Mouse (Mus musculus) E14TG2a.4 (cell line): ENCODE data around the gene Rad51c.
A peak's percentile ranks its signal among the peaks of the same experiment; 100 is the strongest.
"Not testable (repeated sequence)": the region's sequence is repeated elsewhere in the genome, so short reads cannot be mapped to it uniquely, and the experiment has no call there.

Experiments
- H3K27me3 ChIP-seq: 2 replicates; pipeline ENCODE4 v1.6.1; 2014; ENCODE audit warnings: low read length, control low read depth; ENCODE audit not compliant: insufficient read depth
- H3K36me3 ChIP-seq: 2 replicates; pipeline ENCODE4 v1.6.1; 2014; ENCODE audit warnings: low read length, control low read depth; ENCODE audit not compliant: insufficient read depth
- H3K4me1 ChIP-seq: replicated peaks from 2 replicates; pipeline ENCODE4 v1.6.1; 2014; ENCODE audit warnings: low read depth, low read length, control low read depth
- H3K4me3 ChIP-seq: replicated peaks from 2 replicates; pipeline ENCODE4 v1.5.1; 2014; ENCODE audit warnings: mild to moderate bottlenecking, low read length
- H3K9me3 ChIP-seq: 2 replicates; pipeline ENCODE4 v1.6.1; 2014; ENCODE audit warnings: low read length, control low read depth
- CTCF ChIP-seq: conservative IDR thresholded peaks from 2 replicates; pipeline ENCODE4 v1.5.1; 2014; ENCODE audit warnings: low read length
- NANOG ChIP-seq: IDR thresholded peaks from 2 replicates; pipeline ENCODE4 v1.6.1; 2014; ENCODE audit warnings: borderline replicate concordance, low read length, mixed read lengths
- POU5F1 ChIP-seq: IDR thresholded peaks from 2 replicates; pipeline ENCODE4 v1.6.1; 2014; ENCODE audit warnings: low read length, borderline replicate concordance

Gene Rad51c

GRCm38 (mm10) chr11:87404876-87405275 is at the start of gene Rad51c, which contains the start of gene Tex14:
Gene Rad51c, minus strand, starts transcription at chr11:87404954.
Gene Tex14, plus strand, starts transcription at chr11:87405065.
- TF ChIP-seq POU5F1: no peak
- no peak for TF ChIP-seq CTCF
- TF ChIP-seq NANOG: no peak
- Histone ChIP-seq H3K4me1 (peaks cover 21% of the 10 kb centered on the region), H3K36me3 (peaks cover 24% of the 10 kb centered on the region), H3K27me3 (no peaks in the 10 kb centered on the region), H3K4me3 (peak within 1 kb of the TSS; percentile 88), H3K9me3 (no peaks in the 10 kb centered on the region)

- Histone ChIP-seq H3K4me3 (no peak overlapping the region), H3K27me3 (no peaks in the 10 kb centered on the region), H3K36me3 (peaks cover 3% of the 10 kb centered on the region; the same call in 1 of the 2 replicates), H3K4me1 (peaks cover 30% of the 10 kb centered on the region), H3K9me3 (no peaks in the 10 kb centered on the region)
- no peak for TF ChIP-seq CTCF
- TF ChIP-seq NANOG: no peak
- no peak for TF ChIP-seq POU5F1
Observed at GRCm38 (mm10) chr11:87454035-87454690, 49.4 kb upstream of the Rad51c start.

DNA sequence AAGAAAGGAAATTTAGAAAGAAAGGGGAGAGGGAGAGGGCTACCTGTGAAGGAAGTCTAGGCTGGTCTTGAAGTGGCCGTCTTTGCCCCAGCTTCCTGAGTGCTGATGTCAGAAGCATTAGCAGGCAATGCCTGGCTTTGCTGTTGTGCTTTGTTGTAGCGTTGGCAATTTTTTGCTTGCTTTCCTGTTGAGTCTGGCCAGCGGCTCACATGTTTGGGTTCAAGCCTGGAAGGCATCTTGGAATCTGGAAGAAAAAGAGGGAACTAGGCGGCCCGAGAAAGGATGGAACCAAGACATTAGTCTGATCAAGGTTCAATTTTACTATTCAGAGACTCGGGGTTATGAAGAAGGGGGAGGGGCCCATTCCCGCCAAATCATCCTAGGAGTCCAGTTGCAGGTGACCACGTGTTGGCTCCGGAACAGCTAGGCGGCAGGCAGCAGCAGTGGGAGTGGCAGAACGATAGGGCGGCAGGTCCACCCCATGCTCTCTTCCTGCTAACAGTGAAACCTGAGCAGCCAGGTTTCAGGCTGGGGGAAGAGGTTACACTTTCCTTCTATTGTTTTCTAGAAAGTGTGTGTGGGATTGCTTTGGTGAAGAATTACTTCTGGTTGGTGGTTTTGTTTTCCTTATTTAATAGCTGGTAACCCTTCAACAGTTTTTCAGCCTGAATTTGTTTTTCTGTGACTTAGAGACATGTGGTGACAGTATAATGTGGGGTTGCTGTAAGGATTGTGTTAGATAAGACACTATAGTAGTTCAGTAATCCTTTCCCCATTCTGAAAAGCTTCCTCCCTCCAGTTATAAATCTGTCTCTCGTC is 48.7 kb upstream of the Rad51c start:
- no peaks in the 10 kb centered on the region for H3K36me3 ChIP-seq
- peaks cover 30% of the 10 kb centered on the region for H3K4me1 ChIP-seq
- no peaks in the 10 kb centered on the region for H3K27me3 ChIP-seq
- H3K4me3 ChIP-seq: peak overlapping the region; percentile 61
- TF ChIP-seq POU5F1: no peak
- no peaks in the 10 kb centered on the region for H3K9me3 ChIP-seq

DNA sequence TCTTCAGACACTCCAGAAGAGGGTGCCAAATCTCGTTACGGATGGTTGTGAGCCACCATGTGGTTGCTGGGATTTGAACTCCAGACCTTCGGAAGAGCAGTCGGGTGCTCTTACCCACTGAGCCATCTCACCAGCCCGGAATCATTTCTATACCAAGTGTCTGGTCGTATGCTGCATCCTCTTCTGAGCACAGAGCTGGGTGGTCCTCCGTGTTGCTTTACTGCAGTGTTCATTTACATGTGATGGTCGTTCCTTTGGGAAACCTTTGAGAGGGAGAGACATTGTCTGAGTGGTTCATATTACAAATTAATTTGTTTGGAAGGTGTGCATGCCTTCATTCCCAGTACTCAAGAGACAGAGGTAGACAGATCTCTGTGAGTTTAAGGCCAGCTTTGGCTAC is 48.0 kb upstream of the Rad51c start:
- peak overlapping the region; percentile 61 for H3K4me3 ChIP-seq
- H3K36me3 ChIP-seq, H3K27me3 ChIP-seq, H3K9me3 ChIP-seq: not testable (repeated sequence)
- H3K4me1 ChIP-seq: peaks cover 32% of the 10 kb centered on the region

DNA sequence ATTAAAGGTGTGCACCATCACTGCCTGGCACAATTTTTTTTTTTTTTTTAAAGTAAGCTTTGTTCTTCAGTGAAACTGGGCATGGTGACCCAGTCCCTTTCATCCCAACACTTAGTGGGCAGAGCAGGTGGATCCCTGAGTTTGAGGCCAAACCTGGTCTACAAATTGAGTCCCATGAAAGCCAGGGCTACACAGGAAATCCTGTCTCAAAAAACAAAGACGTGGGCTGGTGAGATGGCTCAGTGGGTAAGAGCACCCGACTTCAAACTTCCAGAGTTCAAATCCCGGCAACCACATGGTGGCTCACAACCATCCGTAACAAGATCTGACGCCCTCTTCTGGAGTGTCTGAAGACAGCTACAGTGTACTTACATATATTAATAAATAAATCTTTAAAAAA is 45.1 kb upstream of the Rad51c start:
- not testable (repeated sequence) for H3K36me3 ChIP-seq, H3K27me3 ChIP-seq, H3K9me3 ChIP-seq, H3K4me3 ChIP-seq
- peaks cover 40% of the 10 kb centered on the region for H3K4me1 ChIP-seq

DNA sequence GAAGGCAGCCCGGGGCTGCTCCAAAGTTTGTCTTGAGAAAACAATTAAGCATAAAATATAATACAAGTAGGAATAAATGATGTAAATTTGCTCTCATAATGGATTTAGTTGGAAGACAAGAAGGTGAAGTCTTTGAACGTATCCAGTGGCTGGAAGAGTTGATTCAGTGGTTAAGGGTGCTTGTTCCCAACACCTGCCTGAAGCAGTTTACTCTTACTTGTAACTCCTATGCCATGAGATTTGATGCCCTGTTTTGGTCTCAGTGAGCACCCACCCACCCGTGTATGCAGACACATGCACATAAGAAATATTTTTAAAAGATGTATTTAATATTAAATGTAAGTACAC is 44.4 kb upstream of the Rad51c start:
- TF ChIP-seq POU5F1: no peak
- TF ChIP-seq CTCF: no peak
- no peak for TF ChIP-seq NANOG
- Histone ChIP-seq H3K4me1 (peaks cover 40% of the 10 kb centered on the region), H3K4me3 (no peak overlapping the region)

DNA sequence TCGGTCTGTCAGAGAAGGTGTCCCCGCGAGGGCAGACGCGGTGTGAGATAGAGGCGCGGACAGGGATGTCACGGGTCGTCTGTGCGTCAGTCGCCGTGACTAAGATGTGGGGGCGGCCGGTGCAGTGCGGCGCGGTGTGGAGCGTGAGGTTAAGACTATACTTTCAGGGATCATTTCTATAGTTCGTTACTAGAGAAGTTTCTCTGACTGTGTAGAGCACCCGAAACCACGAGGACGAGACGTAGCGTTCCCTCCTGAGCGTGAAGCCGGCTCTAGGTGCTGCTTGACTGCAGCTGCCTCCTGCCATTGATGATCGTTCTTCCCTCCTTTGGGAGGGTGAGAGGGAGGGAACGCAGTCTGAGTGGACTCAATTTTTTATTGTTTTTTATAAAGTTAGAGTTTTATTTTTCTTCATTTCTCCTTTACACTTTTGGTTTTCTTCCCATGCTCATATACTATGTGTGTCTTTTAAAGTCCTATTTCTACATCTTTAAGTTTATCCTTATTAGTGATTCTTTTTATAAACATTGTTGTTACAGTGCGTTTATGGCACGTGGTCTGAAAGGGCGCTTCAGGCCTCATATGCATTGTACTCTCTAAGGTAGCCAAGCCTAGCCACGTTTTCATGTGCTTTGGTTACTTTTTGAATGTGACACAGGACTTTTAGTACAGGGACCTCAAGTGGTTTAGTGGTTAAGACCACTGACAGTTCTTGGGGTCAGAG is 43.9 kb upstream of the Rad51c start:
- H3K36me3 ChIP-seq, H3K9me3 ChIP-seq, H3K27me3 ChIP-seq, H3K4me3 ChIP-seq: not testable (repeated sequence)
- peaks cover 38% of the 10 kb centered on the region for H3K4me1 ChIP-seq

More for the DNA sequence above, 44.4 kb upstream of the Rad51c start:
- no peaks in the 10 kb centered on the region for H3K27me3 ChIP-seq
- no peaks in the 10 kb centered on the region for H3K9me3 ChIP-seq
- H3K36me3 ChIP-seq: no peaks in the 10 kb centered on the region

- H3K36me3 ChIP-seq, H3K9me3 ChIP-seq, H3K27me3 ChIP-seq: not testable (repeated sequence)
- H3K4me1 ChIP-seq: peaks cover 33% of the 10 kb centered on the region
- H3K4me3 ChIP-seq: peak overlapping the region; percentile 67
Observed at GRCm38 (mm10) chr11:87448081-87448475, 43.3 kb upstream of the Rad51c start.

DNA sequence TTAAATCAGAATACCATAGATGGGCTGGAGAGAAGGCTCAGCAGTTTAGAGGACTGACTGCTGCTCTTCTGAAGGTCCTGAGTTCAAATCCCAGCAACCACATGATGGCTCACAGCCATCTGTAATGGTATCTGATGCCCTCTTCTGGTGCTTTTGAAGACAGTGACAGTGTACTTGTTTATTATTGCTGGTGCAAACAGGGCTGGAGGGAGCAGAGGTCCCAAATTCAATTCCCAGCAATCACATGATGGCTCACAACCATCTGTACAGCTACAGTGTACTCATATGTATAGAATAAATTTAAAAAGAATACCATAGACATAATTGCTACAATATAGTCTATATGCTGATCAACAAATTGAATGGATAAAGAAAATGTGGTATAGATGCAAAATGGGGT is 42.7 kb upstream of the Rad51c start:
- Histone ChIP-seq H3K27me3 (no peaks in the 10 kb centered on the region), H3K4me1 (peaks cover 30% of the 10 kb centered on the region), H3K9me3 (no peaks in the 10 kb centered on the region), H3K4me3 (no peak overlapping the region), H3K36me3 (no peaks in the 10 kb centered on the region)
- no peak for TF ChIP-seq NANOG
- no peak for TF ChIP-seq CTCF
- TF ChIP-seq POU5F1: no peak
